Mouse (Mus musculus): ENCODE measurements around the gene Armc6. TPM values are rescaled to one million over a fixed set of nuclear protein-coding genes. Genes with fewer than 3 reads are reported as not detected.

The Armc6 gene
- polyA plus RNA-seq, 1 experiment: 17.4 TPM

- DNase-seq (ENCODE audit: low spot score): no peak
Observed at GRCm38 (mm10) chr8:70195762-70196161, 38.5 kb downstream of the Armc6 start.

DNA sequence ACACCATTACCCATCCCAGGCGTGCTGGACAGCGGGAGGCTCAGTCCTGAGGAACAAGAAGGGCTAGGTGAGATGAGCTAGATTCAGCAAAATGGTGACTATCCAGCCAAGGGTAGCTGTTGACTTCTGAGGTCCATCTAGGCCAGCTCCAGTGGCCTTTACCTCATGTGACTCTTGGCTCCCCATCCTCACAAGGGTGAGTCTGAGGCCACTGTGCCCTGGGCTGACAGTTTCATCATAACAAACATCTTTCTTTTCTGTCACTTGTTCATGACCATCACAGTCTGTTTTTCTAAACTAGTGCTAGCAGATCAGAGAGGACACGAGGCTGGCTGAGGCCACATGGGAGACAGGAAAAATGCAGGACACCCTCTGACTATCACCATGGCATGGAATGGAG lies 40.1 kb downstream of the Armc6 start:
- DNase-seq (ENCODE audit: low spot score): no peak

GRCm38 (mm10) chr8:70193238-70193637 lies 41.0 kb downstream of the Armc6 start:
- DNase-seq (ENCODE audit: low spot score): no peak

- DNase-seq (ENCODE audit: low spot score): no peak
Observed at GRCm38 (mm10) chr8:70188707-70189106, 45.6 kb downstream of the Armc6 start.

DNA sequence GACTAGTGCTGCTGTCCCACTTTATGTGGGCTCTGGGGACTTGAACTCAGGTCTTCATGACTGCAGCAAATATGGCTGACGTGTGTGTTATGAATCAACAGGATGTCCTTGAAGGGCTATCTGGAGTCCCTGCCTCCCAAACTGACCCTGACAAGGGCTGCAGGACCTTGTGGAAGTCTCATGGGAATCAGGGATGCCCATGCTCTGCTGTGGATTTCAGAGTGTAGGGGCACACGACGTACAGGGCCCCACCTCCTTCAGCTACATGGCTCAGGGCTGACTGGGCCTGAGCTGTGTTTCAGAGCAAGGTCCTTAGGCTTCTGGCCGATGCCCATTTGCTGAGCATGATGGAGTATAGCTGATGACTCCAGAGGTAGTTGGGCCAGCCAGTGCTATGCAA lies 51.1 kb downstream of the Armc6 start:
- no peak for DNase-seq (ENCODE audit: low spot score)

DNA sequence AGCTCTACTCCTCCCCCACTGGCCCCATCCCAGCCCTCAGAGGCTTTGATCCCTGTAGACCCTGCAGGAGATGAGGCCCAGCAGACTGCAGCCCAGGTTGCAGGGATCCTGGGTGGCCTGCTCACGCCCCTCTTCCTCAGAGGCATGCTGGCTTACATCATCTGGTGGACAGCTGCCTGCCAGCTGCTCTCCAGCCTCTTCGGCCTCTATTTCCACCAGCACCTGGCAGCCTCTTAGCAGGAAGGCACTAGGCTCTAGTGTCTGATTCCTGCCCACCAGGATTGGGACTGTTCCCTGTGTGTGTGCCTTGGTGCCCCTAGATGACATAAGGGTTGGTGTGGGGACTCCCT lies 52.4 kb downstream of the Armc6 start:
- no peak for DNase-seq (ENCODE audit: low spot score)

DNA sequence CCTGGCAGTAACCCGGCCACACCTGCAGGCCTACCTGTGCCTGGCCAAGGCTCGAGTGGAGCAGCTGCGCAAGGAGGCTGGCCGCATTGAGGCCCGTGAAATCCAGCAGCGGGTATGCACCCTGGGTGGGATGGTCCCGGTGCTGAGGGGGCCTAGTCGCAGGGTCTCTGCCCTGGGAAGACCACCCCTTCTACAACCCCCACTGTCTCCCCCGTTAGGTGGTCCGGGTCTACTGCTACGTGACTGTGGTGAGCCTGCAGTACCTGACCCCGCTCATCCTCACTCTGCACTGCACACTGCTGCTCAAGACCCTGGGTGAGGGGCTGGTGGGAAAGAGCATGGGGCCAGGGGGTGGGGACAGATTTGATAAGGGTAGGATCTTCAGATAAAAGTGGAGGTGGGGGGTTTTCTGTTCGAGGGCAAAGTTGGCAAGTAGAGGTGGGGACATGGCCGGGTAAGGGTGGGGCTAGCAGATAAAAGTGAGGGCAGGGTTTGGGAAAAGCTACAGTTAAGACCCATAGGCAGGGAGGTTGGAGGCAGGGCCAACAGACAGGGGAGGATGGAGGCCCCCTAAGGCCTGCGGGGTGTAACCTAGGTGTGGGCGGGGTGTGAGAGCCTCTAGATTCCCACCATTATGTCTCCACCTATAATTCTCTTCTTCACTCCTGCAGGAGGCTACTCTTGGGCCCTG lies 52.9 kb downstream of the Armc6 start:
- no peak for DNase-seq (ENCODE audit: low spot score)

DNA sequence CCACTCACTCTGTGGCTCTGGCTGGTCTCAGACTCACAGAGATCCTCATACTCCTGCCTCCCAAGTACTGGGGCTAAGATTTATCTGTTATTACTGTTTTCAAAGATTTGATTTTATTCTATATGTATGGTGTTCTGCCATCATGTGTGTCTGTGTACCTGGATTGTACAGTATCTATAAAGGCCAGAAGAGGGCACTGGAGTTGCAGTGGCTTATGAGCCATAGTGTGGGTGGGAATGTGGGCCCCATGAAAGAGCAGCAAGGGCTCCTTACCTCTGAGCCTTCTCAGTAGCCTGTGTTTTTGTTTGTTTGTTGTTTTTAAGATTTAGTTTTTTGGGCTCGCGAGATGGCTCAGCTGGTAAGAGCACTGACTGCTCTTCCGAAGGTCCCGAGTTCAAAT lies 55.2 kb downstream of the Armc6 start:
- no peak for DNase-seq (ENCODE audit: low spot score)

DNA sequence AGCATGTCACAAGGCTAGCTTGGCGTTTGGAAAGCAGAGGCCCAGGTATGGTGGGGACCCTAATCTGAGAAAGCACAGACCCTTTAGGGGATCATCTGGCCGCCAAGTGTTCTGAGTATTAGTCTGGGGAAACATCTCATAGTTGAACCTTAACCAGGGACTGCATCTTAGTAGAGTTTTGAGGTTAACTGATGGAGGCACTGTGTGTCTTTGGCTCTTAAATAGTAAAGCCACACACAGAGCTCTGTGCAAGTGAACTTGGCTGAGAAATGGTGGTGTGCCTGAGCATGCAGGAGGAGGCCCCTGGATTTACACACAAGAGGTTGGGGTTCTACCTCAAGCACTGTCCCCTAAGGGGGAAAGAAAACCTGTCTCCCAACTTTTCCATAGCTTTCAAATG lies 56.0 kb downstream of the Armc6 start:
- DNase-seq (ENCODE audit: low spot score): no peak

DNA sequence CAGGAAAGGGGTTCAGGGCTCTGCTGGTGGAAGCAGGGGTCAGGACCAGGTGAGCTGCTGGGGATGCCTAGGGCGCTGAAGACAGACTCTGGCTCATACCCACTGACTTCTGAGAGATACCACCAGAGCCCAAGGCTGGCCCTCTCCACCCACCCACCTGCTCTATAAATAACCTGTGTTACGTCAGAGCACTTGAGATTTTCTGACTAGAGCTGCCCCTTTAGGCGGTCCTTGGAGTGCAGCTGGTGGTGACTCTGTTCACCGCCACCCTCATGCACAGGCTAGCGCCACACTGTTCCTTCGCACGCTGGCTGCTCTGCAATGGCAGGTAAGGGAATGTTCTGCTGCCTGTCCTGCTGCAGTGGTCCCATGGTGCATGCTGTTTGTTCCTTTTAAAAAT lies 60.2 kb downstream of the Armc6 start:
- no peak for DNase-seq (ENCODE audit: low spot score)

GRCm38 (mm10) chr8:70173320-70173719 lies 60.9 kb downstream of the Armc6 start:
- no peak for DNase-seq (ENCODE audit: low spot score)

GRCm38 (mm10) chr8:70172043-70172681 lies 62.1 kb downstream of the Armc6 start, which contains the start of gene Tmem161a:
Tmem161a (plus strand) TSS chr8:70172356.
- peak; percentile 77 for DNase-seq (ENCODE audit: low spot score)

GRCm38 (mm10) chr8:70171240-70171639 lies 63.0 kb downstream of the Armc6 start:
- no peak for DNase-seq (ENCODE audit: low spot score)

DNA sequence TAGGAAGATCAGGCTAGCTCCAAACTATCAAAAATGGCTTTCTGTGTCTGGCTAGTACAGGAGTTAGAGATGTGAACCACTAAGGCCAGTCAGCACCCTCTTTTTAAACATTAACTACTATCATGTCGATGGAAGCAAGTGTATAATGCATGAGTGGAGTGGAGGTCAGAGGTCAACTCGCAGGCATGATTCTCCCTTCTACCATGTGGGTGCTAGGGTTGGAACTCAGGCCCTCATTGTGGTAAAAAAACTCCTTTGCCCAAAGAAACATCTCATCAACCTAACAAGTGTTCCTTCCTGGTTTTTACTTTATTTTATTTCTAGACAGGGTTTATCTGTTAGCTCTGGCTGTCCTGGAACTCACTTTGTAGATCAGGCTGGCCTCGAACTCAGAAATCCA lies 63.5 kb downstream of the Armc6 start:
- DNase-seq (ENCODE audit: low spot score): no peak

Other genes with a start within 250 kb of the Armc6 start
- 28.8 and 38.7 TPM in 2 replicates for gene Gatad2a, start 238.1 kb downstream of the Armc6 start, polyA plus RNA-seq (2012; rRNA removed)
- gene Mau2, start 191.7 kb downstream of the Armc6 start, polyA plus RNA-seq (2012; rRNA removed): 49.6 and 57.8 TPM in 2 replicates
- gene Sugp1, start 191.7 kb downstream of the Armc6 start, polyA plus RNA-seq (2012; rRNA removed): 15.4 and 20.6 TPM in 2 replicates
- gene Tm6sf2, start 161.5 kb downstream of the Armc6 start, polyA plus RNA-seq (2012; rRNA removed): 1.8 and 2.5 TPM in 2 replicates
- gene Hapln4, start 151.0 kb downstream of the Armc6 start, polyA plus RNA-seq (2012; rRNA removed): 0.21 TPM in 2 replicates
- gene Ncan, start 113.6 kb downstream of the Armc6 start, polyA plus RNA-seq (2012; rRNA removed): 0.12 and 0.18 TPM in 2 replicates
- gene Nr2c2ap, start 103.1 kb downstream of the Armc6 start, polyA plus RNA-seq (2012; rRNA removed): 18.0 and 25.1 TPM in 2 replicates
- 14.8 and 17.3 TPM in 2 replicates for gene Rfxank, start 95.3 kb downstream of the Armc6 start, polyA plus RNA-seq (2012; rRNA removed)
- 73.8 and 74.1 TPM in 2 replicates for gene Borcs8, start 95.0 kb downstream of the Armc6 start, polyA plus RNA-seq (2012; rRNA removed)
- 0.29 and 0.35 TPM in 2 replicates for gene Mef2b, start 94.8 kb downstream of the Armc6 start, polyA plus RNA-seq (2012; rRNA removed)
- gene Tmem161a, start 62.1 kb downstream of the Armc6 start, polyA plus RNA-seq (2012; rRNA removed): 55.4 and 80.0 TPM in 2 replicates
- 15.5 and 17.9 TPM in 2 replicates for gene Slc25a42, start 22.2 kb downstream of the Armc6 start, polyA plus RNA-seq (2012; rRNA removed)
- gene Sugp2, start 240 bp downstream of the Armc6 start, polyA plus RNA-seq (2012; rRNA removed): 45.4 and 56.1 TPM in 2 replicates
- gene Homer3, start 48.4 kb upstream of the Armc6 start, polyA plus RNA-seq (2012; rRNA removed): 34.4 and 37.9 TPM in 2 replicates
- gene Ddx49, start 68.0 kb upstream of the Armc6 start, polyA plus RNA-seq (2012; rRNA removed): 35.1 and 35.2 TPM in 2 replicates
- 211 and 264 TPM in 2 replicates for gene Cope, start 68.1 kb upstream of the Armc6 start, polyA plus RNA-seq (2012; rRNA removed)
- 1.3 and 2.1 TPM in 2 replicates for gene Cers1, start 81.3 kb upstream of the Armc6 start, polyA plus RNA-seq (2012; rRNA removed)
- 0.74 and 1.3 TPM in 2 replicates for gene Gdf1, start 95.4 kb upstream of the Armc6 start, polyA plus RNA-seq (2012; rRNA removed)
- gene Upf1, start 118.8 kb upstream of the Armc6 start, polyA plus RNA-seq (2012; rRNA removed): 16.4 and 30.5 TPM in 2 replicates
- 0.22 and 0.23 TPM in 2 replicates for gene Comp, start 139.1 kb upstream of the Armc6 start, polyA plus RNA-seq (2012; rRNA removed)
- 7.9 and 11.7 TPM in 2 replicates for gene Crtc1, start 205.1 kb upstream of the Armc6 start, polyA plus RNA-seq (2012; rRNA removed)
- gene Klhl26, start 242.5 kb upstream of the Armc6 start, polyA plus RNA-seq (2012; rRNA removed): 34.7 and 36.9 TPM in 2 replicates